Mouse (Mus musculus) brain, embryonic 18.5 days (tissue): ENCODE results near the gene Ung.
A peak's percentile ranks its signal among the peaks of the same experiment; 100 is the strongest.

ENCODE experiments used
- DNase-seq: peaks from one replicate; pipeline ENCODE4 v3.0.0-alpha.2; 2012; ENCODE audit warnings: low read depth, low spot score

The Ung gene

GRCm38 (mm10) chr5:114130211-114130605 is at the start of gene Ung:
Gene Ung, plus strand, starts transcription at chr5:114130386.
- DNase-seq = no peak

GRCm38 (mm10) chr5:114085501-114085900 is 44.7 kb upstream of the Ung start:
- DNase-seq = no peak

GRCm38 (mm10) chr5:114087875-114088480 is 42.2 kb upstream of the Ung start:
- DNase-seq = no peak

- no peak for DNase-seq
Observed at GRCm38 (mm10) chr5:114090421-114091013, 39.7 kb upstream of the Ung start.

GRCm38 (mm10) chr5:114091057-114091807 is 39.0 kb upstream of the Ung start, which contains the start of gene Svop:
Gene Svop, minus strand, starts transcription at chr5:114091570.
- peak; percentile 58 for DNase-seq

- DNase-seq = peak; percentile 86
Observed at GRCm38 (mm10) chr5:114099709-114100389, 30.3 kb upstream of the Ung start.

- no peak for DNase-seq
Observed at GRCm38 (mm10) chr5:114100390-114101099, 29.6 kb upstream of the Ung start.

- no peak for DNase-seq
Observed at GRCm38 (mm10) chr5:114101873-114102272, 28.3 kb upstream of the Ung start.

GRCm38 (mm10) chr5:114102807-114103206 is 27.4 kb upstream of the Ung start:
- DNase-seq = no peak

- no peak for DNase-seq
Observed at GRCm38 (mm10) chr5:114106391-114106935, 23.7 kb upstream of the Ung start.

- no peak for DNase-seq
Observed at GRCm38 (mm10) chr5:114113334-114113733, 16.9 kb upstream of the Ung start.

- DNase-seq = no peak
Observed at GRCm38 (mm10) chr5:114115030-114115429, 15.2 kb upstream of the Ung start.

GRCm38 (mm10) chr5:114116586-114116985 is 13.6 kb upstream of the Ung start:
- no peak for DNase-seq

- DNase-seq = no peak
Observed at GRCm38 (mm10) chr5:114119806-114120205, 10.4 kb upstream of the Ung start.

- no peak for DNase-seq
Observed at GRCm38 (mm10) chr5:114126008-114126407, 4.2 kb upstream of the Ung start.

GRCm38 (mm10) chr5:114126499-114127244 is 3.5 kb upstream of the Ung start:
- no peak for DNase-seq

GRCm38 (mm10) chr5:114127374-114128349 is 2.5 kb upstream of the Ung start, which contains the start of gene Alkbh2:
Gene Alkbh2, minus strand, starts transcription at chr5:114128218.
- DNase-seq = no peak

GRCm38 (mm10) chr5:114129550-114130210 is 506 bp upstream of the Ung start:
- no peak for DNase-seq
